Mouse (Mus musculus) spleen, postnatal 36 days (tissue): Measurements from ENCODE around the gene Gm9970.
"Not testable (repeated sequence)": the region's sequence is repeated elsewhere in the genome, so short reads cannot be mapped to it uniquely, and the experiment has no call there.

ENCODE experiments used
- DNase-seq, 2 experiments: peaks; one replicate each; pipeline ENCODE4 v3.0.0; 2022; ENCODE audit warnings: low spot score in 2 of 2, mixed read lengths in 1 of 2

The Gm9970 gene

DNA sequence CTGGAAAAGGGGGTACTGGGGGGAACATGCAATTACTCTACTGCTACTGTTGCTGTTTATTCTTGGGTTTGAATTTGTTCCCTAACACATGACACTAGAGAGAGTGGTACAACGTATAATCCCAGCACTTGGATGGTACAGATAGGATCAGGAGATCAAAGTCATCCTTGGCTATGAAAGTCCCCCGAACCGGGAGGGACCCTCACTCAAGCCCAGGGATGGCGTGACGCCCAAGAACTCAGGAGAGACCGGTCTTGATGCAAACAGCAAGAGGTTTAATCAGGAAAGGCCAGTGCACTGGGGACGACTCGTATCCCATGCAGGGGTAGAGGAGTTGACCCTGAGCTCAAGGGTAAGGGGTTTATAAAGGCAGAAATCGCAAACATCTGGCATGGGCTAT is 18.3 kb downstream of the Gm9970 start:
- no peak for DNase-seq

DNA sequence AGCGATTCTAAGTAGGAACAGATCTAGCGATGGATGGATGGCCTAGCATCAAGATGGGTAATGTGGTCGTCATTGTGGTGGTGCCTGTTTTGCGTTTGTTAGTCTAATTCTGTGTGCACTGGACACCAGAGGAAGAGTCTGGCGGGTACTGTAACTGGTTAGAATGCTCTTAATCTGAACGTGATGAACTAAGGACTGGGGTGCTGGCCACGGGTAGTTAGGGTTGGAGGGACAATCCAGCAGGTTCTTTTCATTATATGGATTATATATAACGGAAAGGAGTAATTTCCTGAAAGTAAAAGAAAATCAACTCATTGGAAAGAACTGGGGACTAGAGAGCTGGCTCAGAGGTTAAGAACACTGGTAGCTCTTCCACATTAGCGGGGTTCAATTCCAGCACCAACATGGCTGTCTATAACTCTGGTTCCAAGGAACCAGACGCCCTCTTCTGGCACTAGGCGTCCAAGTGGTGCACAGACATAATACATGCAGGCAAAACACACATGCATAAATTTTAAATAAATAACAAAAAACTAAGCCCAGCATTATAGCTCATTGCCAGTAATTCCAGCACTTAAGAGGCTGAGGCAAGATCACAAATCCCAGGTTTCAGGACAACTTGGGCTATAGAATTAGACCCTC is 19.6 kb downstream of the Gm9970 start:
- peak in 1 of 2 experiments; percentile 56 for DNase-seq

DNA sequence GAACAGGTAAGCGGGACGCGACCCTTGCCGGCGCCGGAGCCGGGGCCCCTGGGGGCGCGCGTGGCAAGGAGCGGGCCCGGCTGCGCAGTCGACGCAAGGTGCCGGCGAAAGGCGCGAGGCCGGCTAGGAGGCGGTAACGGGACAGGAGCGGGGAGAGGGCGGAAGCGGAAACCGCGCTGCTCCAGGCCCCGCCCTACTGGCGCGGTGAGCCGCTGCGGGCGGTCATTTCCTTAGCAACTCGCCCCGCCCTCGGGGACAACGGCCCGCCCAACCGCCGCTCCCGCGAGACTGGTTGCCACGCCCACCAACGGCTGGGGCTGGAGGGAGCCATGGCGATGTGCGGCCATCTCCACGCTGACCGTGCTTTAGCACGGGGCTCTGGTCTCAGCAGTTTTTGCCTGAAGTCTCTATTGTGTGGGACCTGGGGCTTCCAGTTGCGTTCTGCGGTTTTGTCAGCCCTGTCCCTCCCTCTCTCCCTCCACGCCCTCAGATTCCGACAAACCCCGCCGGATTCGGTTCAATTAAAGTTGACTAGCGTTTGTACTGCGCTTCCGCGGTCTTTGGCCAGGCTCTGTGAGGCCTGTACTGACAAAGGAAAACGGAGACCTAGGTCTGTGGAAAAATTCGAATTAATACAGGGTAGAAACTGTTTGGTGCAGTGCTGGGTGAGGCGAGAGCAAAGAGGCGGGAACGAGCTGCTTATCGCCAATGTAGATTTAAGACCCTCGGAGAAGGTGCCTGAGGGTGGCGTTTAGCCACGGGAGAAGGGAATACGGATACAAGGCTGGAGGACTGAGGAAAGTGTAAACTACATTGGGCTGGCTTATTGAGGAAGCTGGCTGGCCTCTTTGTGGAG is 20.4 kb downstream of the Gm9970 start, which contains the start of gene Ppm1g:
Gene Ppm1g, minus strand, starts transcription at position 240 of the 856 bp plus-strand sequence.
- peak; percentile 95 for DNase-seq

DNA sequence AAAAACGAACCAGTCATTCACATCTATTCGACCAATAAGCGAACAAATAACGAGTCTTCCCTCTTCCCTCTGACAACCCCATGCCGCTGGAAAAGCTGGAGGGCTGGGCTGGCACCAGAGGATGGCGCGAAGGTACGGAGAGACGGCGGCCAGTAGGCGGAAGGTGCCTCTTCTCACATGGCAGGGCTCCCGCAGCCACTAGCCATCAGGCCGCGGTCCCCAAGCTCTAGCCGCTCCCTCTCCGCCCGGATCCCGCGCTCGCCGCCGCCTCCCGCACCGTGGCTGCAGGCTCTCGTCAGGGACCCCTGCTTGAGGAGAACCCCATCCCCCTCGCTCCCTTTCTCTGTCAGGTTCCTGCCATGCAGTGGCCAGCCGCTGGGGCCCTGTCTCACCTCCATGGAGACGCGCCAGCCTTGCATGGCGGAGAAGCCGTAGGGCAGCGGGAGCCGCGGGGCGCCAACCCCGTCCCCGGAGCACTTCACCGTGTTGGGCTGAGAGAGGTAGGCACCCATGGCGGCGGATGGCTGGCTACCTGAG is 21.1 kb downstream of the Gm9970 start:
- peak; percentile 33 to 40 for DNase-seq

DNA sequence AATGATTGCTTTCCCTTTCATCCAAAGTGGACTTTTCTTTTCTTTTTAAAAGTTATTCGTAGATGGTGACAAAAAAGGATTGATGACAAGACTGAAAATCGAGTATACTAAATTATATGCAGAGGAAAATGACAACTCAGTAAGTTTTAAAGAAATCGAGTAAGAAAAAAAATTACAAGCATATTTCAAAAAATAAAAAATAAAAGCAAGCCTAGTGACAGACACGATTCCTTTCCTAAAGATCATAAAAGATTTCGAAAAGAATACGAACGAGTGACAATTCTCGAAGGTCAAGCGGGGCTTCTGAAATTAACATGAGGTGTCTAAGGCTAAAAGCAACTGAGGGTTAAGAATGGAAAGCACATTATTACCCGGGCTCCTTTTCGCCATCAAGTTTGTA is 21.6 kb downstream of the Gm9970 start:
- no peak for DNase-seq

DNA sequence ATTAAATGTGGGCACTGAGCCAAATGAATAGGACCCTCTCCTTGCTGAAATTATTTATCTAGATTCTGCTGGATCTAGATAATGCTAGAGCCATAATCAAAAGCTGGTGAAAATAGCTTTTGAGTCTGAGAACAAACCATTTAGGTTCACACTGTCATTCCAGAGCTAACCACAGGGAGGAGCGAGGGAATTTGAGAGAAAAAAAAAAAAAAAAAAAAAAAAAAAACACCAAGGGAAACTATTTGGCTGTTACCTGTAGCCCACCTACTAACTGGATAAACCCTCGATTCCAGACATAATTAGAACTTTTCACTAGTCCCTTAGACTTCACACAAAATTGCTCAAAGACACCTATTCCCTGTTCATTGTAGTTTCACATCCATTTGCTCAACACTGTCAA is 22.0 kb downstream of the Gm9970 start:
- DNase-seq: no peak

DNA sequence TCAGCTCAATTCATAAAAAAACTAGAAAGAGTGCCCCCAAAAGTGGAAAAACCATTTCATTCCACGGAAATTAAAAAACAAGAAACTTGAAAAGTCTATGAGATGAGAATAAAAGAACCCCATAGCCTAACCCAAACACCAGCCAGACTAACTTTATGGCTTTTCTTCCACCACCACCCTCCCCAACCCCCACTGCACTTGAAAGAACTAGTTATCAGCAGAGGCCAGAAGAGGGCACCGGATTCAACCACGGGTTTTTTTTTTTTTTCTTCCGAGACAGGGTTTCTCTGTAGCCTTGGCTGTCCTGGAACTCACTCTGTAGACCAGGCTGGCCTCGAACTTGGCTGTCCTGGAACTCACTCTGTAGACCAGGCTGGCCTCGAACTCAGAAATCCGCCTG is 22.7 kb downstream of the Gm9970 start:
- peak; percentile 55 to 73 for DNase-seq

DNA sequence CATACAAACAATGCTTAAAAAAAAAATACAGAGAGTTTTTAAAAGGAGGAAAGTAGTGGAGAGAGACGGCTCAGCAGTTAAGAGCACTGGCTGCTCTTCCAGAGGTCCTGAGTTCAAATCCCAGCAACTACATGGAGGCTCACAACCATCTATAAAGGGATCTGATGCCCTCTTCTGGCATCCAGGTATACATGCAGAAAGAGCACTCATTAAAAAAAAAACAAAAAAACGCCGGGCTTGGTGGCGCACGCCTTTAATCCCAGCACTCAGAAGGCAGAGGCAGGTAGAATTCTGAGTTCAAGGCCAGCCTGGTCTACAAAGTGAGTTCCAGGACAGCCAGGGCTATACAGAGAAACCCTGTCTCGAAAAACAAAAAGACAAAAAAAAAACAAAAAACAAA is 24.5 kb downstream of the Gm9970 start:
- DNase-seq: not testable (repeated sequence)

DNA sequence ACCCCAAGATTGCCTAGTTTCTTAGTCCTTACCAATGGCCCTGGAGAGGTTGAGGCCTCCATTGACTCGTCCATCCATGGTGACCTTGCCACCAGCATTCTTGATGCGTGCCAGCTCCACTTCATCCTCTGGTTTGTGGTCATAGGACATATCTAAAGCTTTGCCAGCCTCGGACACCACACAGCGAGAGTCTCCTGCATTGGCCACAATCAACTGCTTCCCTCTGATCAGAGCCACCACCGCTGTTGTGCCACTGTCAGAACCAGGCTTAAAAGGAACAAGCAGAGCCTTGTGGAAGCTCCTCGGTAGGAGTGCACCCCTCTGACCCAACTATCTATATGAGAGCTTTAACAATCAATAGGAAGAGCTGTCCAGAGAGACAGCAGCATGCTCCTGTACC is 36.6 kb downstream of the Gm9970 start:
- DNase-seq: no peak

DNA sequence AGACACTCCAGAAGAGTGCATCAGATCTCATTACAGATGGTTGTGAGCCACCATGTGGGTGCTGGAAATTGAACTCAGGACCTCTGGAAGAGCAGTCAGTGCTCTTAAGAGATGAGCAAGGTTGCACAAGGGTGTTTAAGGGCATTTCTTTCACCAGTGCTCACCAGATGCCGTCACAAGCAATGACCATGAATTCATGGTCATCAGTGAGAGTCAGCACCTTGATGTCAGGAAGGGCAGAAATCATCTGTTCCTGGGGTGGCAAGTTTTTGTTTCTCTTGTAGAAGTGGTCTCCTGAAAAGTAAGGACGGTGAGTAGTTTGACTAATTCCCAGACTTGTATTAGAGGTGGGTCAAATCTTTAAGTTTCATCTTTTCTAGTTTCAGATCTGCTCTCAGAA is 37.2 kb downstream of the Gm9970 start:
- no peak for DNase-seq

DNA sequence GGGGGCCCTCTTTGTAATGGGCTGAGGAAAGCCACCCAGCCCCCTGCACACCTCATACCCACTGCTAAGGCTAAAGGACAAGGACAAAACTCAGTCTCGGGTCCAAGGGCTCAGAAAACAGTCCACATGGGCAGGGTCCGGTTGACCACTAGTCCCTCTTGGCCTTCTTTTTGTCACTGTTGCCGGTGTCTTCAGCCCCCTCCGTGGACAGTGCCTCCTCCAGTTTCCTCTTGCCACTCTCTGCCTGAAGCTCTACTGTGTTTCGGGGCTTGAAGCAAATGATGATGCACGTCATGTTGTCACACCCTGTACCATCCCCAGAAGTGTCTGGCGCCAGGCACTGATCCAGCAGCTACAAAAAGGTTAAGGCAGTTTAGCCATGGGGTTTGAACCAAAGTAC is 38.1 kb downstream of the Gm9970 start:
- DNase-seq: no peak

DNA sequence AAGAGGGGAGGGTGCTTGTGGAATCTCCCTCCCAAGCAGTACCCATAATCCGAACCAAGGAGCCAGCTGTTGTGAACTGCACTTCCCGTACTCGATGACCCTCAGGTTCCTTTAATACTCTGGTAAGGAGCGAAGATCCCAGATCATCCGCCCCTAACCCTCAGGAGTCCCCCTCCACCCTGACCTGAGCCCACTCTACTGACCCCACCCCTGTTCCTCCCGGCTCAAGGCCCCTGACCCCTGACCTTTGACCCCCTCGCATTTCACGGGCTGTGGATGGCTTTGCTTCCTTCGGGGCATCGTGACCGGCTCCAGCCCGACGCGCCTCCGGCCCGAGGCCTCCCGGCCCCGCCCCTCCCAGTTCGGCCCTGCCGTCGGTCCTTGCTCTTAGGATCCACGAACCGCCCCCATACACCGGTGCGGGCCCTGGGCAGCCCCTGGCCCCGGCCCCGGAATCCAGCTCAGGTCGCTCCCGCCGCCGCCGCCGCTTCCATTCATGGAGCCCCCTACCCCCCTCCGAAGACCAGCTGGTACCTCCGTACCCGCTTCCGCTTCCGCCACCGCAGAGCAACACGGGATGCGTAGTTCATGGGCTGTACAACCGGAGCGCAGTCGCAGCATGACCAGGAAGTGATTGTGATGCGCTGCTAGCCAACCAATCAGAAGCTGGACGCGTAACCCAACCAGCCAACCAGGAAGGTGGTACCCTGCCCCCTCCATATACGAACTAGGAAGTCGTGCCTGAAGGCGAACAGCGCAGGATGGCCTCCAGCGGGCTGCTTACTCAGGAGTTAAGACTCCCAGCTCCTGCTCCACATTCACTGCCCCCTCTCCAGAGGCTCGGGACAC is 39.1 kb downstream of the Gm9970 start, which contains the start of gene Zfp513:
Gene Zfp513, minus strand, starts transcription at position 562 of the 849 bp plus-strand sequence.
- peak; percentile 97 for DNase-seq

DNA sequence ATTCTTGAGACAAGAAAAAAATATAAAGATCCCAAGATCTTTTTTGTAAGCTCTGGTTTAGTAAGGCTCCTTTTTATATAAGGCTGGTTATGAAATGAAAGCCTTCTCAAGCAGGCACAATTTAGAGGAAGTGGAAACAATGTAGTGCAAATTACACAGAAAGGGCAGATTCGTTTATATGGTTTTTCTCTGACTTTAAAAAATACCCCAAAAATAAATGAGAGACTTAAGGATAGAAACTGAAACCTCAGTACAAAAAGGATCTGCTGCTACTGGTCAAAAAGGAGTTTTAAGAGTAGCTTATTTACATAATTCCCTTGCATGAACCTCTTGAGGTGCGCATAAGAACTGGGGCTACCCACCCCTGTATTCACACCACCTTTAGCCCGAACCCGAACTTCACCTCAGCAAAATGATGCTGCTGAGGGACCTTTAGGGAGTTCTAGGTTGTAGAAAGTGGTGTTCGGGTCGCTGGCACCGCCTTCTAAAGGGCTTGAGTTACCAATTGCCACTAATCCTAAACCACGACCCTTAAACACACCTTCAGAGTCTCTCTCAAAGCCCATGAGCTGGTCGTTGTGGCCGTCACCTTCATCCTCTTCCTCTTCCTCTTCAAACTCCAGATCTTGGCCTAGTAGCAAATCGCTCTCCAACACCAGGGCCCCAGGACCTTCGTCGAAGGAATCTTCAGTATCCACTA is 39.8 kb downstream of the Gm9970 start:
- no peak for DNase-seq

DNA sequence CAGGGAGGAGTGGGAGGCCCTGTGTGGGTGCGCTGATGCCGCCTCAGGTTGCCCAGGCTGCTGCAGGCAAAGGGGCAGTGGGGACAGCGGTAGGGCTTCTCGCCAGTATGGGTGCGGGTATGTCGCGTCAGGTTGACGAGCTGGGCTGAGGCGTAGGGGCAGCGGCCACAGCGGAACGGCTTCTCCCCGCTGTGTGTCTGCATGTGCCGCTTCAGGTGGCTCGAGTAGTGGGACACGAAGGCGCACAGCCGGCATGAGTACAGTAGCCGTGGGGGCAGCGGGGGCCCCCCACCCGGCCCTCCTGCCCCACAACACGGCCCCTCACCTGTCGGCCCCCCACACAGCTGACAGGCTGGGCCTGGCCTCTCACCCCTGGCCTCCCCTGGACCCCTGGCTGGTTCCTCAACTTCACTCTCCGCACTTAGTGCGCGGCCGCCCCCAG is 40.7 kb downstream of the Gm9970 start:
- no peak for DNase-seq

DNA sequence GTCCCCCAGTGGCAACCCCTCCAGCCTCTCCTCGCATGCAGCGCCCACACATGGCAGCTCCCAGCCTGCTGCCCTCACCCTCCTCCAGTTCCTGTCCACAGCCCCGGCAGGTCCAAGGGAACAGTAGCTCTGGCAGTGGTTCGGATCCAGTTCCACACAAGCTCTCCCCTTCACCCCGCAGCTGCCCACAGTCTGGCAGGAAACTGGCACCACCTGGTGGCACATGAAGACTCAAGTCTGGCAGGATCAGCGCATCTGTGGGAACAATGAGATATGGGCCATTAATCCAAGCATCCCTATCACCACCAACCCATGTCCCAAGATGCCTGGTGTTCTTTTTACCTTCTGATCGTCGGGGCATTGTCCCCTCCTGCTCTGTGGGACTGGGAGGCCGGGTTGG is 41.1 kb downstream of the Gm9970 start:
- DNase-seq: no peak

DNA sequence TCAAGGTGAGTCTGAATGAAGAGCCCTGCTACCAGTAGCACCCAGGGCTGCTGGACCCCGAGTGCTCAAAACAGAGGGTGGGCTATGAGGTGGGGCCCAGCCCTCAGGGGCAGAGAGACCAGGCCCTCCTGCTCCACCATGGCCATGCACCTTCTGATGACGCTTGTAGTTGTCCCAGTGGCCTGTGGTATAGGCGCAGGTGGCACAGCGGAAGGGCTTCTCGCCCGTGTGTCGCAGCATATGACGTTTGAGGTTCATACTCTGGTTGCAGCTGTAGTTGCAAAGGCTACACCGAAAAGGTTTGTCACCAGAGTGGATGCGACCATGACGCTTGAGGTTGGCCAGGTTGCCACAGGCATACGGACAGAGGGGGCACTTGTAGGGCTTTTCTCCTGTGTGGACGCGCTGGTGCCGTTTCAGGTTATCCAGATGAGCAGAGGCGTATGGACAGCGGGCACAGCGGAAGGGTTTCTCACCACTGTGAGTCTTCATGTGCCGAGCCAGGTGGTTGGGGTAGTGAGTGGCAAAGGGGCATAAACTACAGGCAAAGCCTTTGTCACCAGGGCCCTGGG is 41.6 kb downstream of the Gm9970 start:
- no peak for DNase-seq

DNA sequence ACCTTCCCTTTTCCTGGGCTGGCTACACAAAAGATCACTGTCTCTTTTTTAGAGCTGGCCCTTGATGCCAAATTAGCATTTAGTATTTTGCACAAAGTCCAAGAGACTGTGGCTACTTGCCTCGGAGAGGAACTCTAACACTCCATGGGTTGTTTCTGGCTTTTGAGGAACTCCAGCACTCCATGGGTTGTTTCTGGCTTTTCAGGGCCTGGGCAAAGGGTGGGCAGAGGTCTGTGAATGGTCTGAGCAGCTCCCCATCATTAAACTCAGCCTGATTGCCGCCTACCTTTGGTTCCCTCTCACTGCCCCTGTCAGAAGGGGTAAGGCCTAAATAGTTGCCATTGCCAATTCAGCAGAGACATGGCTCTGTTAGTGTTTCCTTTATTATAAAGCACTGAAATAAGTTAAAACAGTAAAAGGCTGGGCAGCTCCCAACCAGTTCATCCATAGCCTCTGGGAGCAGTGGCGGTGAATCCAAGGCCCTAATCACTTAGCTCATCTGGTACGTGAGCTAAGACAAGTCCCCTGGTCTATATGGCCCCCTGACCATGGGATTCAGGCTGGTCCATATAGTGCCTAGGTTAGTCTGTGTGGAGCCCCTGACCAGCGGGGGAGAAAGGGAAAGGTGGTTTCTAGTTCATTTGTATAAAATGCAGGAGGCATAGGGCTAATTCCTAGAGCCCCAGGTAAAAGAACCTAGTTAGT is 42.3 kb downstream of the Gm9970 start:
- DNase-seq: no peak

DNA sequence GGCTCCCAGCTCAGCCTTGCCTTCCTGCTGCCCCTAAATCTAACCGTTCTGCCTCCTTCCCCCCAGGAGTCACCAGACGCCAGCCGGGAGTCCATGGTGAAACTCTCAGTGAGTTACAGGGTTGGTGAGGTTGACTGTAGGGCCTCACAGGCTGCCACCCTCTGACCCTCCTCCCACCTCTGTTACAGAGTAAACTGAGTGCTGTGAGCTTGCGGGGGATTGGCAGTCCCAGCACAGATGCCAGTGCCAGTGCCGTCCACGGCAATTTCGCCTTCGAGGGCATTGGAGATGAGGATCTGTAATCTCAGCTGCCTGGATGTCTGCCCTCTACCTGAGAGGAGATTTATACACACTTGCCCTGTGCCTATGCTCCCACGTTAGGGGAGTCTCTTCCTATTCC is 42.9 kb downstream of the Gm9970 start:
- DNase-seq: no peak

DNA sequence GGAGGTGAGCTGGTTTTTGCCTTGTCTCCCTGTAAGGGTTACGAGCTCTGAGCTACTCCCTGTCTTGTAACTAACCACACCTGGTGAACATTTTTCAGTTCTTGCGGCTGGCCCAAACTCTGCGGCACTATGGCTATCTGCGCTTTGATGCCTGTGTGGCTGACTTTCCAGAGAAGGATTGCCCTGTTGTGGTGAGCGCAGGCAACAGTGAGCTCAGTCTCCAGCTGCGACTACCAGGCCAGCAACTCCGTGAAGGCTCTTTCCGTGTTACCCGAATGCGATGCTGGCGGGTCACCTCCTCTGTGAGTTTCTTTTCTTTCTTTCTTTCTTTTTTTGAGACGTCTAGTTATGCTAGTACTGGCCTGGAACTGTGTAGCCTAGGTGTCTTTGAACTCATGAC is 44.0 kb downstream of the Gm9970 start:
- DNase-seq: no peak

DNA sequence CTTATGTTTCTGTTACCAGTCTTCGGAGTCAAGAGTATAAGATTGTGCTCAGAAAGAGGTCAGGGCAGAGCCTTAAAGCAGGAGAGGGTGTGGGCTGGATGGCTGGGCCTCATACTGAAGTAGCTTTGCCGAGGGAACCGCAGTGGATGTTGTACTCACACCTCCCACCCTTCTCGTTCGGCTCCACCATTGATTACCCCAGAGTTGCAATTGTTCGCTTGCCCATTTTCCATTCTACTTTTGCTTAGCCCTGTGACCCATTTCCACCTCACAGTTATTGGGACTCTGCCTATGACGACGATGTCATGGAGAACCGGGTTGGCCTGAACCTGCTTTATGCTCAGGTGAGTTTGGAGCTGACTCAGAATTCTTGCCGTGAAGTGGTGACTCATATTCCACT is 44.8 kb downstream of the Gm9970 start:
- DNase-seq: no peak
